Mouse (Mus musculus) kidney, adult 8-10 months (tissue): Measurements from ENCODE around the gene Satb2.

Source experiments
- DNase-seq, 2 experiments: peaks; one replicate each; pipeline ENCODE4 v3.0.0; 2022

Satb2 gene

DNA sequence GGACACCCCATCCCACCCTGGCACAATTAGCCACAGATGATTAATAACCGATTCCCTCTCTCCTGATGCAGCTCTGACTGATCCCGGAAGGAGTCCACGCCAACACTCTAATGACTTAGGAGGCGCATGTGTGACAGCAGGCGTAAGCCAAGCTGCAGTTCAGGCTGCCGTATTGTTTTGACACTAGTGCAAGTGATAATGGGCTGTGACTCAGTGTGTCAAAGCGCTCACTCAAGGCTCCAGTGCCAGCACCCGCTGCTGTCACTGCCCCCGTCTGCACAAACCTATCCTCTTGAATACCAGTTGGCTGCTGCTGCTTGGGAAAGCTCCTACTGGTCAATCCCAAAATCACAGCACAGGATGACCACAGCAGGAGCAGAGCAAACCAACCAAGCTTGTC lies 49.7 kb downstream of the Satb2 start:
- no peak for DNase-seq

DNA sequence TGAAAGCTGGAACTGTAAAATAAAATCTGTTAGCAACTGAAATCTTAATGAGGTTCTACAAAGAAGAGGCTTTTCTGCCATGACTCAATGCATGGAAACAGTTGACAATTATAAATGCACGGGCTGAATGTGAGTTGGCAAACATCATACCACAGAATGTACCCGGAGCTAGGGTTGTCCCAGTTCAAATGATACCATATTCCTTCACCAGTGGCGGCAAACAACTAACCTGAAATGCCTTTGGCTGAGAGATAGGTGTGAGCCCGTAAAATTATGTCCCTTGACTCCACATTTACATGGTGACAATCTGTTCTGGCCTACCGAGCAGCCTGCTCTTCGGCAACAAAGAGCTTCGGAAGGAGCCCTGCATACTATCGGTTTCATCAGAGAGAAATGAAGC lies 58.0 kb downstream of the Satb2 start:
- DNase-seq: no peak

DNA sequence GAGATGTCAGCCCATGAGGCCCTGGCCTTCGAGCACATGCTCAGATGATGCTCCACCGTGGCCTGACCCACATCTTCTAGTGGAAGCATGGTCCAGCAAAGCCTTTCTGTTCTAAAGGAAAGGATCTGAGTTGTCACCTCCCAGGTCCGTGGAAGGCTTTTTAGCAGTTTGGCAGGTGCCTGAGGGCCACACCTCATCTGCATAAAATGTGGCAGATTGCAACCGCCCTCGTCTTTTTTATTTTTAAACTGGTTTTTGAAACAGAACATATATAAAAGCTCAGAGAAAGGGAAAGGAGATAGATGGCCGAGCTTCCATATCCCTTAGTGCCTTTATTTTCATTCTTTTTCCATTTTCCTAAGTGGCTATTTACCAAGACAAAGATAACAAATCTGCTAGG lies 64.2 kb downstream of the Satb2 start:
- no peak for DNase-seq

DNA sequence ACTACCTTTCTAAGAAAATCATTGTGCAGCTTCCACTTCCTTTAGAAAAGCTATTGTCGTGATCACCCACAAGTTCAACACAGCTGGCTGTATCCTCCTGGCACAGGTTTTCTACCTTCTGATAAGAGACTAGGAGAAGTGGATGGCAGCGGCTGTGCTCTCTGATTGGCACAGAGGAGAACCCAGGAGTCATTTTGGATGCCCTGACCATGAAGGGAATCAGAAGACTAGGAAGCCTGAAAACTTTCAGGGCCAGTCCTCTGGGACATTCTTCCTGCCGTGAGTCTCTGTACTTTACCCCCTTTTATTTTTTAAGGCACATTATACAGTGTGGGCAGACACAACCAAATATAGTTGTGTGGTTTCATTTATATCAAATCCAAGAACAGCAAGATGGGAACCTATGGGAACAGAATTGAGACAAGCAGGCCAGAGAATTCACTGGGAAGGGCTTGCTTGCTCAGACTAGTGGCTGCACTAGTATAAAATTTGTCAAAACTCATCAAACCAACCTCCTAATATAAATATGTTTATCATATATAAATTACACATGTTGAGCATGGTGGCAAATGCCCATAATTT lies 77.7 kb downstream of the Satb2 start:
- DNase-seq: no peak

DNA sequence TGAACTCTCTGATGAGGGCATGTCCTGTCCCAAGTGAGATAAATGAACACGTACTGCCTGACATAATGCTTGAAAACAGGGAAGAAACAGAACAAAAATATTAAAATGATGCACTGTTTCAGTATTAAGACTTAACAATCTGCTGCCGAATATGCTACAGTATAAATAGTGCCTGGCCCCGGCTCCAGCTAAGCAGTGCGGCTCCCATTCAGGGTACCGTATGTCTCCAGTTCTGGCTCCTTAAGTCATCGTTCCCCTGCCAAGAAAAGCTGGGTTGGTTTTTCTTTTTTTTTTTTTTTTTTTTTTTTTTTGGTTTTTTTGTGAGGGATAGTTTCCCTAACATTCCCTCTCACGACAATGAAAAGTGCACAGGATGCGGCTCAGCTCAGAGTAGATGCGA lies 78.3 kb downstream of the Satb2 start:
- DNase-seq: no peak

DNA sequence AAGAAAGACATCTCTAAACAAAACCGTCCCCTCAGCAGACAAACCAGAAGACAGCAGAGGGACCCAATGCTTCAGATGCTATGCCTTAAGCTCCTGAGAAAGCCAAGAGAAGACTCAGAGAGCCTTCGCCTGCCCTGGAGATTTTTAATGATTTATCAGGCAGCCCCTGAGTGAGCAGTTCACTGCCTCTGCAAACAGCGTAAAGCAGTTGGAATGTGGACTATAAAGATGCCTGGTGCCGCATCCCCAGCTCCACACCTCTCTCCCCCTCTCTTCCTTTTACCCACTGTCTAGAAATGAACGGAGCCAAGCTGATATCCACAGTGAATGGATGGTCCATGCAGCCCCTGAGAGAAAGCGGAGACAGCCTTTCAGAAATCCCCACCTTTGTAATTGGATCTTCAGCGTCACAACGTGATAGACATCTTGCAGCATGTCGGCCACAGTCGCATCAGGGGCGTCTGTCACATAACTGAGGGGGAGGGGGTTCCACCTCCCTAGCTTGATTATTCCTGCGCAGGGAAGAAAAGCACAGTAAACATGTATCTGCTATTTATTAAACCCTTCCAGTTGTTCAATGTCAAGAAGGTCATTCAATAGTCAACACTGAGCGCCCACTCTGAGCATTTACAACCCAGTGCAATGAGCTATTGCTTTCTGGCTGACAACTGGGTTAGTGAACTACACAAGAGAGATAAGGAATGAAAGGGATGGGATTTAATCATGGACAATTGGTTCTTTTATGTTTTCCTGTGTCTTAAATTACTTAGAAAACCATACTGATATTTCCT lies 79.6 kb downstream of the Satb2 start:
- peak; percentile 49 to 52 for DNase-seq

DNA sequence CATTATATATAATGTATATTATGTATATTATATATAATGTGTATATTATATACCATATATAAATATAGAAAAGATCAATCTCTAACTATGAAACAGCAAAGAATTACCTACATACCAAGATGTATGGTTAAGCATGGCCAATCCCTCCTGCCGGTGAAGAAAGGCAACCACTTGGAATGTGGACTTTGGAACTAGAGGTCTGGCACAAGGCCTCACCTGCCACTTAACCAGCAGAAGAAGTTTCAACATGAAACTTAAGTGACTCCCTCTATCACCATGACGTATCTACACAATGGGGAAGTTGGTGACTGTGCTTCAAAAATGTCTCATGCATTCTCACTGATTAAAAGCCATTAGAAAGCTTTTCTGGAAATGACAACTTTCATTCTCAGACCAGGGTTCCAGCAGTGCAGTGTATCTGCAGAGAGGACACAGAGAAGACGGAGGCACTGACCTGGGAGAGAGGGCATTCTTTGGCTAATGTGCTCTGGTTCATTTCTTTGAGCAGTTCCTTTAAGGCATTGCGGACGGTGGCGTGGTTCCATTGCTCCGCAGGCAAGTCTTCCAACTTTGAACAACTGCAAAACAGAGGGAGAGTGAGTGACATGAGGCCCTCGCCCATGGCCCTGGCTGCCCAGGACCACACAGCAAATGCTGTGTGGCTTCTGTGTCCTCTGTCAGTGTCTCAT lies 80.8 kb downstream of the Satb2 start:
- peak; percentile 60 to 69 for DNase-seq

DNA sequence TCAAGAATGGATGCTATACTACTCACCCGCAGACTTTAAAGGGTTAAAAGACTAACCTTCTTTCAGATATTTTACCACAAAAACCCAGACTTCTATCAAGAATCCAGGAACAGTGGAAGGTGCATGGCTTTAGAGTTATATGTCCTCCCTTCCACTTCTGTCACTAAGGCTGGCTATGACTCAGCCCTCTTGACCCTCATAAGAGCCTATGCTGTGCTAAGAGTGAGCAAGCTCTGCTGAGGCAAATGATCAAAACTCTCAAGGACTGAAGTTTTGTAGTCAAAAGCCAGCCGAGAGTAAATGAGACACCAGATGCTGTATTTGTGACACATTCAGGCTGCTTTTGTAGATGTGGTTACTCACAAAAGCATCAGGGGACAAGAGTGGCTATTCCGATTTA lies 81.8 kb downstream of the Satb2 start:
- DNase-seq: no peak

DNA sequence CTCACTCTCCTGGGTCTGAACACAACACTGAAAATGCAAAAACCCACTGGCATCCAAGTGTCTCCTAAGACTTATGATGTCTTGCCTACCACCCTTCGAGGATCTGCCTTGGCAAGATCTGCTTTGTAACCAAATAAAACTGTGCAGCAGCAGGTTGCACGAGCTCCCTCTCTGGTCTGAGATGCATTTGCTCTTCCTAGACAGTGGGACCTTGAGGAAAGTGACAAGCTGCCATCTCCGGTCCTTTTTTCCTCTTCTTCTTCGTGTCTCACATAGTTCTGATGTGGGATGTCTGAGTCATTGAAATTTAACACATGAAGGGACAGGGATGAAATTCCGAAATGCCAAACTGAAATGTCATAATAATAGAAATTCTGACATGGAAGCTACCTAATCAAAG lies 85.7 kb downstream of the Satb2 start:
- DNase-seq: no peak

DNA sequence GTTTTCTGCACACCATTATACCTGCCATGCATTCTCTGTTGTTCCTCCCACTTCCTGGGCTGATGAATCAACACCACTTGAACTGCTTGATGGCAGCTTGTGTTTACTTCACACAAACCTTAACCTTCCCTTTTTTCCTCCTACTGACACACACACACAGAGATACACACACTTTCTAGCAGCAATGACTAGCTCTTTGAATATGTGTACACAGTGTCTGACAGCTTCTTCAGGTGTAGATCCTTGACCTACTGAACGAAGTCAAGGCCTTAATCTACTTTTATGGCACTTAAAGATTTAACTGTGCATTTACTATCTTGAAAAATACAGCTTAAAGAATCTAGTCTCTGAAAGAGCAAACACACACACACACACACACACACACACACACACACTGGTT lies 89.5 kb downstream of the Satb2 start:
- no peak for DNase-seq

DNA sequence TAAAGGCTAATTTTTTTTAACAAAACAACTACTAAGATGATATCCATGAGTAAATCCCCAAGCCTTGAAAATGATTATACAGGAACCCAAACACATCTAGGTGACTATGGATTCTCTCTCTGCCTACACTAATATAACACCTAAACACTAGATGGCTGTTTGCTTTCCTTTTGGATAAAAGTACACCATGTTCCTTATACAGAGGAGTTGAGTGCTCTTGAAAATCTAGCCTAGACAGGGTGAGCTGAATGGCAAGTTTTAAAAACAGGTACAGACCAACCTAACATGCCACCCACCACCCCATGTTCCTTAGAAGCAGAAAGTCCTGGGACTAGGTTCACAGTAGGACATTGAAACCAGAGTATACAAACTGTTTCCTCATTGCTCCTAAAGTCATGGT lies 90.9 kb downstream of the Satb2 start:
- DNase-seq: no peak

DNA sequence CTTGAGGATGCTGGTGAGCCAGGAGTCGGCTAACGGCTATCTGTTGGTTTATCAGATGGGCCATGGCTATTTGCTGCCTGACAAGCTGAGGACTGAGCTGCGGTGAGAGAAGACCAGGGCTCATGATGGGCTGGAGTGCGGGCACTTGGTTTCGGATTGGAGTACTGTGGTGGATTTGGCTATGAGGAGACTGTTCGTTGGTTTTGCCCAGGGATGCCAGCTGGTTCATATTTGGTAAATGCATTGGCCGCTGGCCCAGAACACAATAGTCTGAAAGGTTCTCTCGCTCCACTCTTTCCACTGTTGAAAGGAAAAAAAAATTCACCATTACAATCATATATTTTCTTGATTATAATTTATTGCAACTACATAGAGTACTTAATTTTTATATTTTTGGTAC lies 107.0 kb downstream of the Satb2 start:
- no peak for DNase-seq

DNA sequence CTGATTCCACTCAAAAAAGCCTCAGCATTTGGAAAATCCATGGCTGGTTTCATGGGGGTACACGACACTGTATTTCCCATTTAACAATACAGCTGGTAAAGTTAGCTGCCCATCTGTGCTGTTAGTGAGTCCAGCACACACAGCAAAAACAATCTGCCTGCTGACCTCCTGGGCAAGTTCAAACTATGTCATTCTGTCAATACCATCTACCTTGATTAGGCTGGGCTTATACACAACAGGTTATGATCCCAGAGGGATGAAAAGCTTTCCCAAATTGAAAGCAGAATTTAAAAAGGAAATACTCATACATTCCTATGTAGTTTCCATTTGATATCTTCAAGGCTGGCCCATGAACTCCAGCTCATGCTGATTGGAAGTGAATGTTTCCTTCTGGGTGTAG lies 113.2 kb downstream of the Satb2 start:
- no peak for DNase-seq

DNA sequence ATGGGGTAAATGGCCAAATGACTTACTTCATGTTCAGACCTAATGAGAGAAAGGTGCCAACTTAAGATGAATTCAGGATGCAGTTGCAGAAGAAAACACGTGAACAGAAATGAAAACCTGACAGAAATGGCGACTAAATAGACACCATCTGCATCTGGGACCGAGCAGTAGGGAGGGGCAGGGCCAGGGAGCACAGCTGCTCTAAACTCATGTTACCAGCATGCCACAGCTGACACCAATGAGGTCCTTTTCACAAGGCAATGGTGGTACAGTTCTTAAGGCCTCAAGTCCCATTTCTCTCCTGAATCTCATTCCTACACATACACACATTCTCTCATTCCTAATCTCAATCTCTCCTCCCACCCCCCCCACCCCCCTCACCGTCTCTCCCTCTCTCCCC lies 115.7 kb downstream of the Satb2 start:
- no peak for DNase-seq

DNA sequence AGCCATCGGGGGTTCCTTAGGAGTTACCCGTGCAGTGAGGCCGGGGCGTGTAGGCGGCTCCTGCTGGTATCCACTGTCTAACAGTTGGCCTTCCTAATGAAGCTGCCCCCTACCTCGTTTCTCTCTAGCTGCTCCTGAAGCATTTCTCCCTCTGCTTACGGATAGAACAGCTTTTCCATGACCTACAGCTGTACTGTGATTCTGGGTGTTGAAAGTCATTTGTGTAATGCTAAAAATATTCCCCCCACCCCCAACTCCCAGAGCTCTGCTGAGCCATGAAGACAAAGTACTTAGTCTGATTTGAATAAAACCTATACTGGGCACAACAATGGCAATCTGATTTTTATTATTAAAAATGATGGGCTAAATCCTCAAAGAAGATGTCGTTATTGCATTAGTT lies 121.2 kb downstream of the Satb2 start:
- DNase-seq: no peak

DNA sequence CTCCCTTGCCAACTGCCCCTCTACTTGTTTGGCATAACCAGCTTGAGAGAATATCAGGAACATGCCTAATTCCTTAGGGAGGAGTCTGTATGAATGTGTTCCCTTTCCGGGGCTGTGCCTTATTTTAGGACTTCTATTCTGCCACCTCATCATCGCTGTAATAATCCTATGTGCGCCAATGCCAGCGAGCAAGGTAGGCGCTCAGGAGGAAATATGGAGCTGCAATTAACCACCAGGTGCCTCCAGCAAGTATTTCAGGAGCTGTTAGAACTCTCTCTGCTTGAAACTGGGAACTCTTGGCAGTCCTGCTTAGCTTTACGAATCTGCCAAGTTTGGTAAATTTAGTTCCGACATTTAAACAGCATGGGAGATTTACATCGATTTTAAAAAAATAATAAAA lies 128.0 kb downstream of the Satb2 start:
- no peak for DNase-seq

DNA sequence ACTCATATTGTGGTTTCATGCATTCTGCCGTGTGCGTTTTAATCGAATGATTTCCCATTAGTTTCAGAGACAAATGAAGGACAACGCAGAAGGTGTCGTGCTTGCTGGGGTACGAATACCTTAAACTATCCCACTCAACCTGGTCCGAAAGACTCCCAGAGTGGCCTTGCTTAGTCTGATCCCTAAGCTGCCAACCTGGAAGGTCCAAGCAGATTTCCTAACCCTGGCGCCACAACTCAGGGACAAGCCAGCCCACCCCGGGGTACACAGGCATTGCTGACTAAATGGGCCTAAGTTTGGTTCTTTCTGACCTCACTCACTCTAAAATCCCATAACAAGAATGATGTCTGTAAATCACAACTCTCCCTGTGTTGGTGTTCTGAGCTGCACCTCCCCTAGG lies 132.1 kb downstream of the Satb2 start:
- no peak for DNase-seq

DNA sequence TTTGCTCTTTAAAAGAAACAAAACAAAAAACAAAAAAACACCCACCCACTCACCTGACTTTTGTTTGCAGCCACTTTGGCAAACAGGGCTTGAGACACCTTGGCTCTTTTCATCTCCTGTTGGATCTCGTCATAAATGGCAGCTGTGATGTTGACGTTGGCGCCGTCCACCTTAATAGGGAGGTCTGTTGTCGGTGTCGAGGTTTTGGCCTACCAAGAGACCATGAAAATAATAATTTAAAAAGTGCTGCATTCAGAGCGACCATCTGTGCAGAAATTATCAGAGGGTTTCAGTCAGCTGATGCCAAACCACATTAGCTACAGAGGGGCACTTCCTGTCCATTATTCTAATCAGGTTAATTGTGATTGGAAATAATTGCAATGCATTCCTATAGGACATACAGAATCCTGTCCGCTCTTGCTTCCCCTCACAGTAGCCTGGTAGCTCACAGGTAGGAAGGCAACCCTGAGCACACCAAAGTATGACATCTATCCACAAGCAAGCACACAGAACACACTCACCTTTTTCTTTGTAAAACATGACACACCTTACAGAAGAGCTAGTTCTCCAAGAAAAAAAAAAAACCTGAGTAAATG lies 132.8 kb downstream of the Satb2 start:
- no peak for DNase-seq

DNA sequence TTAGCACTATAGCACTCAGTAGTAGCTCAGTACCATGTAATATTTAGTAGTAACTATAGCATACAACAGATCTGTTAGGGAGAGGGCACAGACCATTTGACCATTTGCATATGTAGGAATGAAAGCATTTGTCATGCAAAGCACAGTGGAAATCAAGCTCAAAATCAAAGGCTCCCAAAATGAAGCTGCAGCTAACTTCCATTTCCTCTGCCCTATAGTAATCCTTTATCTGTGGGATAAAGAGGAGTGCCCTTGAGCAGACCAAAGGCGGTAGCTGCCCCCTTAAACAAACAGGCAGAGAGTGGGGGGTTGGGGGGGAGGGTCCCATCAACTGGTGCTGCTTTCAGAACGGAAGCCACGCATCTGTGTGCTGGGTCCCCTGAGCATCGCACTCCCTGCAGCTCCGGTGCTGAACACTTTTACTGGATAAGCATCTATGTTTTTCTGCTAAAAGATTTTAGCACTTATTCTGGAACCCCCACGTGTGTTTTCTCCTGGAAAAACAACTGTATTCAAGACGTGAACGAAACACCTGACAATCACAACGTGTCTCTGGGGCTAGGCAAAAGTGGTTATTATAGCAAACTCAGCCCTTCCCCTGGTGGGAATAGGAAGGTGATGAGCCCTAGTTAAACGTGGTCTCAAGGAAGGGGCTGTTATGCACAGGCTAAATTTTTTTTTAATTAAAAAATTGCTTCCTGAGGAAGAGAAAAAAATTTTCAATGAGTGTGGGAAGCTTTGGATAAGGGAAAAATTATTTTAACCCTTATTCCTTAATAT lies 133.7 kb downstream of the Satb2 start:
- DNase-seq: no peak

DNA sequence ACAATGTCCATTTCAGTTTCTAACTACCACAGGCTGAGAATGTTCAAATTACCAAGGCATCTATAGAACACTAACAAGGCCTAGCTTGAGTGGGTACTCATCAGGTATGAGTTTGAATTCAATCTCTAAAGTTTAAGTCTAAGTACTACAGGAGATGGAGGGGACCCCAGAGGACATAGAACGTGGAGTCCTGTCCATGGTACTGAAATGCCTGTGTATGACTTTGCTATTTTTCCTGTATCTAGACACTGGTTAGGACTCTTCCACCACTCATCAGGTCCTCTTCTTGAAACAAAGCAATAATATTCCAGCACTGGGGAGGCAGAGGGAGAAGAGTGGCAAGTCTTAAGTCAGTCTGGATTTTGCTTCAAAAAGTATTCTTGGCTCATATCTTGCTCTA lies 139.5 kb downstream of the Satb2 start:
- no peak for DNase-seq

DNA sequence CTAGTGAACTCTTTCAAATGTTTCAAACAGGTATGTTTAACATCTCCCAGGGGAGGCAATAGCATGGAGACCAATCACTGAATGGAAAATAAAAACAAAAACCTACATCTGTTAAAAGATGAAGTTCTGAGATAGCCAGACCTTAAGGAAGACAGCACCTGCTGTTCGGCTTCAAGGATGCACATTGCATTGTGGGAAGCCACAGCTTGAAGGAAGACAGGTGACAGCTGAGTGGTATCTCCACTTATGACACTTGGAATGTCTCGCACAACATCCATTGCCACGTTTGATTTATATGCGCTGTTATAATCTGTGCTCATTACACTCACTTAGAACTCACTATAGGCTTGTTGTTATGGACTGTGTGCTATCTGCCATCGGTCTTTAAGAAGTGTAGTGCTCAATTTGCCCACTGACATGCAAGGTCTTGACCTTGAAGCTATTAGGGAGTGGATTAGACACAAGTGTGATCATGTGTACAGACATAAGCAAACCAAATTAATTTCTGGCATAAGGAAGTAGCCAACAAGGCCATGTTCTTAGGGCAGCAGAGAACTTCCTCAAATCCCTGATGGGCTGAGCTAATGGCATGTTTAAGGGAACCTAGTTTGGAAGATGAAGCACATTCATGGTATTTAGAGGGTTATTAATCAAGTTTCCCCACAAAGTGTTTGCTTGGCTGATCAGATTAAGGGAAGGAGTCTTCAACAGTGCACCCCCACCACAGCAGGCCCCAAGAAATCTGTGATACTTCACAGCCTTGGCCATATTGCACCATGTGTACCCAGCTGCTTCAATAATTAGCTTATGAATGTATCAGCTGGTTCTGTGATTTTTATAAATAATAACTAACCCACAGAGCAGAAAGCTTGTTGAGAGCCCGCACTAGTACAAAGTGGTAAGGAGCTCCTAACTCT lies 144.2 kb downstream of the Satb2 start:
- DNase-seq: no peak

DNA sequence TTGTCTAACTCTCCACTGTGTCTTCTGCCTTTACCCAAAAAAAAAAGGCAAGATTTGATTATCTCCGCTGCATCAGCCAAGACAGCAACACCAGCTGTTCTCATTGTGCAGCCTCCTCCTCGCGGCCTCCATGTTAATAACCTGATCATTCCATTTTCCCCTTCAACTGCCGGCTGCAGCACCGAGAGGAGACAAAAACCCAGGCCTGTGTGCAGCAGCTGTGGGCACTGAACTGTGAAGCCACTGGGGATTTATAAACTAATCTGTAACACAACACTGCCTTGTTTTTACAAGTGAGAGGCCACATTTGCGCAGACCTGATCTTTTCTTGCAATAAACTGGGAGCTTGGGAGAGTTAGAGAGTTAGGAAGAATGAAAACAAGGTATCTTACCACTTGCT lies 145.1 kb downstream of the Satb2 start:
- DNase-seq: peak in 1 of 2 experiments; percentile 34
